Mouse (Mus musculus): ENCODE measurements around the gene Dlgap1. TPM values are rescaled to one million over a fixed set of nuclear protein-coding genes. Genes with fewer than 3 reads are reported as not detected.

The Dlgap1 gene
- polyA plus RNA-seq, 1 experiment: not detected

DNA sequence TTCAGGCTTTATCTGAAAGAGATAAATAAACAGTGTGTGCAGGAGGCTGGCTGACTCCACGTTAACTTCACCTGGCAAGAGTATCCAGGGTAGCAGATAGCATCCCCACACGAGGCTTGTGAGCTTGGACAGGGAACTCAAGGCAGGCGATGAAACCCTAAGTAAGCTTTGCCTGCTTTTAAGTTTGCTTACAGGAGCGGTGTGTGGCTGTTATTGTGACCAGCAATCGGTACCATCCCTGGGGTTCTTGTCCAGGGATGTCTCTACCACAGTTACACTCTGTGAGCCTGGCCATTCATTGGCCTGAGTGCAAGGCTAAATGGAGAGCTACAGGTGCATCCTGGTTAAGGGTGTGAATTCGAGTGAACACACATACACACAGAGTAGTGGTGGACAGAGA lies 825.8 kb downstream of the Dlgap1 start:
- Histone ChIP-seq H3K4me1 (no peaks in the 10 kb centered on the region), H3K36me3 (replicated peaks; ENCODE audit: low read length) (no peaks in the 10 kb centered on the region), H3K27me3 (replicated peaks) (peaks cover 6% of the 10 kb centered on the region), H3K9me3 (0 out of 2 replicates have a peak, but pooled peaks cover 3% of the 10 kb centered on the region), H3K4me3 (replicated peaks) (no peak overlapping the region)
- no peak for TF ChIP-seq GATA1 (IDR thresholded peaks at IDR 0.05; ENCODE audit: borderline replicate concordance, low read length)
- TF ChIP-seq FLI1 (IDR thresholded peaks at IDR 0.05; ENCODE audit: low read length): no peak

GRCm38 (mm10) chr17:70795196-70795595 lies 826.3 kb downstream of the Dlgap1 start:
- no peaks in the 10 kb centered on the region for H3K36me3 ChIP-seq (replicated peaks; ENCODE audit: low read length)
- no peaks in the 10 kb centered on the region for H3K4me1 ChIP-seq
- peaks cover 6% of the 10 kb centered on the region for H3K27me3 ChIP-seq (replicated peaks)
- no peak overlapping the region for H3K4me3 ChIP-seq (replicated peaks)
- H3K9me3 ChIP-seq: 0 out of 2 replicates have a peak, but pooled peaks cover 3% of the 10 kb centered on the region
- TF ChIP-seq FLI1 (IDR thresholded peaks at IDR 0.05; ENCODE audit: low read length): no peak
- no peak for TF ChIP-seq GATA1 (IDR thresholded peaks at IDR 0.05; ENCODE audit: borderline replicate concordance, low read length)

DNA sequence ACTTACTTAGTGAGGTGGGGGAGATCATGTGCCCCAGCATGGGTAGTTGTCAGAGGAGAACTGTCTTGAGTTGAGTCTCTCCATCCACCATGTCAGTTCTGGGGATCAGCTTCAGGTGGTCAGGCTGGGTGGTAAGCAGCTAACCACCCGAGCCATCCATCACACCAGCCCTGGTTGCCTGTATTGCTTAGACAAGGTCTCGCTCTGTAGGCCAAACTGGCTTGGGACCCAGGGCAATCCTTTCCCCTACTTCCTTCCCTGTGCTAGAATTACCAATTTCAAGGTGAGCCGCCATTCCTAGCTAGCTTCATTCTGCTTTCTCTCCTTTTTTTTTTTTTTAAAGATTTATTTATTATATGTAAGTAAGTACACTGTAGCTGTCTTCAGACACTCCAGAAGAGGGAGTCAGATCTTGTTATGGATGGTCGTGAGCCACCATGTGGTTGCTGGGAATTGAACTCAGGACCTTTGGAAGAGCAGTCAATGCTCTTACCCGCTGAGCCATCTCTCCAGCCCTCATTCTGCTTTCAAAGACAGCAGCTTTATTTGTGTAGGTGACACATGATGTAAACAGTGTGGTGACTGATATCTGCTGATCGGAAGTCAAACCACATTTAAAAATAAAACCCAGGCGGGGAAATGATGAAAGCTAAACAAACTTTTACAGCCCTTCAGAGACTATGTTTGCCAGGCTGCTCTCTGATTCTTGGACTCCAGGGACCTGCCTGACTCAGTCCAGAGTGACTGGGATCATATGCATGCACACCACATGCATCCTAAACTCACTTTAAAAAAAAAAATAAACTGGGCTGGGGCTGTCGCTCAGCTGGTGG lies 828.3 kb downstream of the Dlgap1 start:
- no peaks in the 10 kb centered on the region for H3K4me1 ChIP-seq
- no peaks in the 10 kb centered on the region for H3K36me3 ChIP-seq (replicated peaks; ENCODE audit: low read length)
- peaks cover 6% of the 10 kb centered on the region for H3K27me3 ChIP-seq (replicated peaks)
- H3K4me3 ChIP-seq (replicated peaks): no peak overlapping the region
- H3K9me3 ChIP-seq: 0 out of 2 replicates have a peak, but pooled peaks cover under 1% of the 10 kb centered on the region
- TF ChIP-seq GATA1 (IDR thresholded peaks at IDR 0.05; ENCODE audit: borderline replicate concordance, low read length) (no peak), FLI1 (IDR thresholded peaks at IDR 0.05; ENCODE audit: low read length) (no peak)

DNA sequence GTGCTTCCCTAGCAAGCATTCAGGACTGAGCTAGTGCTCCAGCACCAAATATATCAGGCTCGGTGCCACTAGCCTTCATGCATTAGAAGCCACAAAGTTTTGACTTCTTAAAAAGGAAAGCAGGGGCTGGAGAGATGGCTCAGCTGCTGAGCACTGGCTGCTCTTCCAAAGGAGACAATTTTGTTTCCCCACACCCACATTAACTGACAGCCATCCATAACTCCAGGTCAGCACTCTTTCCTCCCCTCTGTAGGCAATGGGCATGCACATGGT lies 828.8 kb downstream of the Dlgap1 start:
- H3K4me1 ChIP-seq: no peaks in the 10 kb centered on the region
- H3K27me3 ChIP-seq (replicated peaks): peaks cover 6% of the 10 kb centered on the region
- H3K36me3 ChIP-seq (replicated peaks; ENCODE audit: low read length): no peaks in the 10 kb centered on the region
- no peak overlapping the region for H3K4me3 ChIP-seq (replicated peaks)
- H3K9me3 ChIP-seq: 0 out of 2 replicates have a peak, but pooled peaks cover 4% of the 10 kb centered on the region
- no peak for TF ChIP-seq GATA1 (IDR thresholded peaks at IDR 0.05; ENCODE audit: borderline replicate concordance, low read length)
- TF ChIP-seq FLI1 (IDR thresholded peaks at IDR 0.05; ENCODE audit: low read length): no peak

GRCm38 (mm10) chr17:70799266-70799665 lies 830.4 kb downstream of the Dlgap1 start:
- Histone ChIP-seq H3K4me1 (no peaks in the 10 kb centered on the region), H3K4me3 (replicated peaks) (no peak overlapping the region), H3K27me3 (replicated peaks) (peaks cover 5% of the 10 kb centered on the region), H3K9me3 (peaks cover 6% of the 10 kb centered on the region; the same call in 1 of the 2 replicates), H3K36me3 (replicated peaks; ENCODE audit: low read length) (no peaks in the 10 kb centered on the region)
- TF ChIP-seq FLI1 (IDR thresholded peaks at IDR 0.05; ENCODE audit: low read length): no peak

DNA sequence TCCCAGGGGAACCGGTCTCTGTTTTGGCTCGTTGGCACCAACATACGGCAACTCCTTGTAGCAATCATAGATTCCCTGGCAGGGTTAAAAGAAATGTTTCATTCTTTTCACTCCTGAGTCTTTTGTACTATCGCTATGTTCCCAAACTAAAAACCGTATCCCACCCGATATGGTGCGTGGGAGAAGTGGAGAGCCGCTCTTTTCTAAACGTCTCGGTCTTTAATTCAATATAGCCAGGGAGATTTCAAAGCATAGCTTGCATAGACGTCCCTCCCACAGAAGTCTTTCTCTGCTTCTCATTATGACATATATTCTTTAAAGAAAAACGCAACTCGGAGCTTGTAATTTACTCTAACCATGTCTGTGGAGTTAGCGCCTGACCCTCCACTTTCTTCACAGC lies 833.1 kb downstream of the Dlgap1 start:
- H3K36me3 ChIP-seq (replicated peaks; ENCODE audit: low read length): no peaks in the 10 kb centered on the region
- H3K4me1 ChIP-seq: no peaks in the 10 kb centered on the region
- H3K27me3 ChIP-seq (replicated peaks): no peaks in the 10 kb centered on the region
- TF ChIP-seq FLI1 (IDR thresholded peaks at IDR 0.05; ENCODE audit: low read length) (no peak), GATA1 (IDR thresholded peaks at IDR 0.05; ENCODE audit: borderline replicate concordance, low read length) (no peak)
- H3K9me3 ChIP-seq: peaks cover 13% of the 10 kb centered on the region
- no peak overlapping the region for H3K4me3 ChIP-seq (replicated peaks)

GRCm38 (mm10) chr17:70805866-70806265 lies 837.0 kb downstream of the Dlgap1 start:
- Histone ChIP-seq H3K9me3 (peaks cover 13% of the 10 kb centered on the region), H3K36me3 (replicated peaks; ENCODE audit: low read length) (no peaks in the 10 kb centered on the region), H3K27me3 (replicated peaks) (peaks cover 2% of the 10 kb centered on the region), H3K4me1 (no peaks in the 10 kb centered on the region), H3K4me3 (replicated peaks) (no peak overlapping the region)
- TF ChIP-seq FLI1 (IDR thresholded peaks at IDR 0.05; ENCODE audit: low read length) (no peak), GATA1 (IDR thresholded peaks at IDR 0.05; ENCODE audit: borderline replicate concordance, low read length) (no peak)

- Histone ChIP-seq H3K36me3 (replicated peaks; ENCODE audit: low read length) (no peaks in the 10 kb centered on the region), H3K27me3 (replicated peaks) (peaks cover 2% of the 10 kb centered on the region), H3K4me3 (replicated peaks) (no peak overlapping the region), H3K9me3 (peaks cover 13% of the 10 kb centered on the region), H3K4me1 (no peaks in the 10 kb centered on the region)
- TF ChIP-seq FLI1 (IDR thresholded peaks at IDR 0.05; ENCODE audit: low read length) (no peak), GATA1 (IDR thresholded peaks at IDR 0.05; ENCODE audit: borderline replicate concordance, low read length) (no peak)
Measured at GRCm38 (mm10) chr17:70806600-70806999, 837.7 kb downstream of the Dlgap1 start.

DNA sequence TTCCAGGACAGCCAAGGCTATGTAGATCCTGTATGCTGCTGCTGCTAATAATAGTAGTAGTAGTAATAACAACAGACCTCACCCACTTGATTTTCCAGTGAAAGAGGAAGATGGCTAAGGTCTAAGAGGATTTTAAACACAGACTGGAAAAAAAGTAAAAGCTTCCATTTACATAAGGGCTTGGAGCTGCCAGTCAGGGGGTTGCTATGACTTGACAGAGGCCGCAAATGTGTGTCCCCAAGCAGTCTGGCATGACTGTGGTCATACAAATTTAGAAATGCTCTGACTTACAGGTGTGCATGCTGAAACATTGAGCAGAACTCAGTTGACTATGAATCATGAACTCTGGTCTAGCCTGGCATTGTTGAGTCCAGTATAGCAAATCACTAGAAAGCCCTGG lies 839.0 kb downstream of the Dlgap1 start:
- no peak overlapping the region for H3K4me3 ChIP-seq (replicated peaks)
- H3K4me1 ChIP-seq: no peaks in the 10 kb centered on the region
- no peaks in the 10 kb centered on the region for H3K36me3 ChIP-seq (replicated peaks; ENCODE audit: low read length)
- H3K27me3 ChIP-seq (replicated peaks): peaks cover 2% of the 10 kb centered on the region
- H3K9me3 ChIP-seq: peaks cover 9% of the 10 kb centered on the region
- TF ChIP-seq FLI1 (IDR thresholded peaks at IDR 0.05; ENCODE audit: low read length): no peak
- TF ChIP-seq GATA1 (IDR thresholded peaks at IDR 0.05; ENCODE audit: borderline replicate concordance, low read length): no peak

DNA sequence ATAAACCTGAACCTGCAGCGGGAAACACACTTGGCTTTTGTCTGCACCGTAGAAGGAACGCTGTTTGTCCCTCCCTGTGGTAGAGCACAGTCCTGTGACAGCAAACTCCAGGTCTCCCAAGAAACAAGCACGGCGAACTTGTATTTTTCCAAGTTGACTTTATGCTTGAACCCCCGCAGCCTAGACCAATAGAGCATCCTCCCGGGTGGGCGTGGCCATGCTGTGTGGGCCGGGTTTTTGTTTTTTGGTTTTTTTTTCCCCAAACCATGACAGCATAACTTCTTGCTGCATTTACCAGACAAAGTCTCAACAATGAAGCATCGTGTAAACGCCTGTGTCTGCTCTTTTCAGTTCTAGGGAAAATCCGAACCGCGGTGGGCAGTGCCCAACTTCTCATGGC lies 840.0 kb downstream of the Dlgap1 start:
- H3K27me3 ChIP-seq (replicated peaks): peaks cover 2% of the 10 kb centered on the region
- TF ChIP-seq GATA1 (IDR thresholded peaks at IDR 0.05; ENCODE audit: borderline replicate concordance, low read length): no peak
- TF ChIP-seq FLI1 (IDR thresholded peaks at IDR 0.05; ENCODE audit: low read length): no peak
- H3K36me3 ChIP-seq (replicated peaks; ENCODE audit: low read length): no peaks in the 10 kb centered on the region
- no peak overlapping the region for H3K4me3 ChIP-seq (replicated peaks)
- H3K9me3 ChIP-seq: peaks cover 7% of the 10 kb centered on the region
- no peaks in the 10 kb centered on the region for H3K4me1 ChIP-seq
